Mouse (Mus musculus): ENCODE results near the gene Zfp260.
A peak's percentile ranks its signal among the peaks of the same experiment; 100 is the strongest.
"Not testable (repeated sequence)": the region's sequence is repeated elsewhere in the genome, so short reads cannot be mapped to it uniquely, and the experiment has no call there.

Zfp260 gene

GRCm38 (mm10) chr7:30094646-30095429 lies at the start of gene Zfp260:
TSS of gene Zfp260 (plus strand) at chr7:30094777.
- DNase-seq: peak; percentile 89

GRCm38 (mm10) chr7:30048126-30048525 lies 46.5 kb upstream of the Zfp260 start:
- no peak for DNase-seq

GRCm38 (mm10) chr7:30050882-30051548 lies 43.6 kb upstream of the Zfp260 start, which contains the start of gene Zfp14:
TSS of gene Zfp14 (minus strand) at chr7:30051380.
- peak; percentile 92 for DNase-seq

- DNase-seq: no peak
These were observed 41.0 kb upstream of the Zfp260 start for GRCm38 (mm10) chr7:30053591-30053990.

GRCm38 (mm10) chr7:30060341-30060740 lies 34.2 kb upstream of the Zfp260 start:
- DNase-seq: no peak

GRCm38 (mm10) chr7:30062478-30062877 lies 32.1 kb upstream of the Zfp260 start:
- DNase-seq: no peak

GRCm38 (mm10) chr7:30064622-30065021 lies 30.0 kb upstream of the Zfp260 start:
- no peak for DNase-seq

- DNase-seq: peak; percentile 89
These were observed 22.2 kb upstream of the Zfp260 start, which contains the start of gene Zfp82 for GRCm38 (mm10) chr7:30072146-30073028. TSS of gene Zfp82 (minus strand) at chr7:30072900.

GRCm38 (mm10) chr7:30086524-30086923 lies 8.1 kb upstream of the Zfp260 start:
- DNase-seq: no peak

GRCm38 (mm10) chr7:30089405-30089804 lies 5.2 kb upstream of the Zfp260 start:
- peak; percentile 51 for DNase-seq

- DNase-seq: peak; percentile 98
These were observed 4.2 kb upstream of the Zfp260 start, which contains the start of the genes Gm26920 and Zfp566 for GRCm38 (mm10) chr7:30090092-30090969. TSS of gene Gm26920 (minus strand) at chr7:30090410. TSS of gene Zfp566 (minus strand) at chr7:30090527.

GRCm38 (mm10) chr7:30090970-30091585 lies 3.5 kb upstream of the Zfp260 start:
- no peak for DNase-seq

GRCm38 (mm10) chr7:30092666-30093065 lies 1.9 kb upstream of the Zfp260 start:
- no peak for DNase-seq

- DNase-seq: peak; percentile 50
These were observed 610 bp upstream of the Zfp260 start for GRCm38 (mm10) chr7:30093918-30094415.

GRCm38 (mm10) chr7:30095551-30096125 lies 1.1 kb downstream of the Zfp260 start:
- no peak for DNase-seq

GRCm38 (mm10) chr7:30099297-30099696 lies 4.7 kb downstream of the Zfp260 start:
- DNase-seq: peak; percentile 80

- no peak for DNase-seq
These were observed 21.5 kb downstream of the Zfp260 start for GRCm38 (mm10) chr7:30116076-30116475.

- not testable (repeated sequence) for DNase-seq
These were observed 23.4 kb downstream of the Zfp260 start for GRCm38 (mm10) chr7:30117935-30118334.

- peak; percentile 92 for DNase-seq
These were observed 27.0 kb downstream of the Zfp260 start, which contains the start of gene Zfp382 for GRCm38 (mm10) chr7:30121308-30122187. TSS of gene Zfp382 (plus strand) at chr7:30121942.

GRCm38 (mm10) chr7:30122188-30122530 lies 27.6 kb downstream of the Zfp260 start:
- DNase-seq: no peak
